Mouse (Mus musculus): ENCODE measurements around the gene Plcb1.

- TF ChIP-seq ZNF384 (IDR thresholded peaks at IDR 0.05; ENCODE audit: low read depth, low read length) = no peak
- TF ChIP-seq ZC3H11A (IDR thresholded peaks at IDR 0.05; ENCODE audit: borderline replicate concordance, low read depth, low read length) = no peak
- TF ChIP-seq MAFK (IDR thresholded peaks at IDR 0.05; ENCODE audit: insufficient read depth, low read depth, low read length) = no peak
These were observed 717.6 kb downstream of the Plcb1 start for GRCm38 (mm10) chr2:135503328-135503997.
